Mouse (Mus musculus) small intestine, adult 2 months (tissue): Measurements from ENCODE around the gene Fam193b.

ENCODE experiments used
- CTCF ChIP-seq: fragments of 200-500 bp; IDR thresholded peaks from 2 replicates; pipeline ENCODE4 v1.5.1; 2012; ENCODE audit warnings: low read depth, mild to moderate bottlenecking, control low read depth, inconsistent platforms, low read length, moderate library complexity, mixed read lengths; ENCODE audit not compliant: insufficient replicate concordance, insufficient read length; ENCODE audit errors: extremely low read depth
- POLR2A ChIP-seq: fragments of 200-500 bp; IDR thresholded peaks from 2 replicates; pipeline ENCODE4 v1.6.1; 2012; ENCODE audit warnings: low read depth, mild to moderate bottlenecking, control low read depth, inconsistent platforms, low read length, moderate library complexity

- TF ChIP-seq POLR2A (no peak), CTCF (no peak)
Observed at GRCm38 (mm10) chr13:55613471-55613870, 42.6 kb upstream of the Fam193b start.
